Mouse (Mus musculus): Measurements from ENCODE around the gene Cacna1s. TPM values are rescaled to one million over a fixed set of nuclear protein-coding genes. Genes with fewer than 3 reads are reported as not detected.

Cacna1s gene
- total and polyA plus RNA-seq, 2 experiments from 2014 or later: 0.49 TPM; not detected in 1

DNA sequence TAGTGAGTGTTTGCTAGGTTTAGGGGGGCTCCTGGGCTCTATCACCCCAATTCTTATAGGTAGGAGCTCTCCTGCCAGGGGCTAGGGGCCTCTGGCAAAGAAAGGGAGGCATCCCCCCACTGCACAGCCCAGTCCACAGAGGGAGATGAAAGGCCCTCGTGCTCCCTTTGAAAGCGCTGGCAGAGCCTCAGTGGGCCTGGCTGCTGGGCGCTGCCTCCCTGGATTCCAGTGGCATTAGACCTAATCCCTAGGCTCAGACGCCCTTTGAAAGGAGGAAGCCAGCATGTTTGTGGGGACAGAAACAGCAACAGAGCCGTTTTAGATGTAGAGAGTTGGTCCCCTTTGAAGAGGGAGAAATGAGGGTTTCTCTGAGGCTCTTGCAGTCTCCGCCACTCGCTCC lies 22.3 kb upstream of the Cacna1s start:
- ATAC-seq (ENCODE audit: insufficient read depth, low read depth): no peak
- no peaks in the 10 kb centered on the region for H3K4me1 ChIP-seq (ENCODE audit: control insufficient read depth, insufficient read depth)
- no peaks in the 10 kb centered on the region for H3K9me3 ChIP-seq (replicated peaks; ENCODE audit: control insufficient read depth, low read length)
- DNase-seq (ENCODE audit: low spot score): no peak
- WGBS: 77% methylated on average over 7 of the region's 7 CpGs
- TF ChIP-seq CTCF (IDR thresholded peaks at IDR 0.05; ENCODE audit: low read depth) (no peak), EP300 (IDR thresholded peaks at IDR 0.05; ENCODE audit: low read depth) (no peak)
- H3K4me2 ChIP-seq (ENCODE audit: low read depth, low read length): no peak overlapping the region
- no peaks in the 10 kb centered on the region for H3K27me3 ChIP-seq (ENCODE audit: control insufficient read depth, insufficient read depth, low read length)
- H3K4me3 ChIP-seq (ENCODE audit: low read depth, low read length): no peak overlapping the region
- H3K9ac ChIP-seq (replicated peaks; ENCODE audit: low read depth, low read length): no peak overlapping the region
- H3K36me3 ChIP-seq (replicated peaks; ENCODE audit: control insufficient read depth, insufficient read depth, low read length): peaks cover 77% of the 10 kb centered on the region
- no peak overlapping the region for H3K27ac ChIP-seq (ENCODE audit: low read depth)

- H3K27ac ChIP-seq (ENCODE audit: low read depth): no peak overlapping the region
- no peaks in the 10 kb centered on the region for H3K9me3 ChIP-seq (replicated peaks; ENCODE audit: control insufficient read depth, low read length)
- no peak for TF ChIP-seq EP300 (IDR thresholded peaks at IDR 0.05; ENCODE audit: low read depth)
- no peak for TF ChIP-seq CTCF (IDR thresholded peaks at IDR 0.05; ENCODE audit: low read depth)
- no peak overlapping the region for H3K9ac ChIP-seq (replicated peaks; ENCODE audit: low read depth, low read length)
- no peak overlapping the region for H3K4me3 ChIP-seq (ENCODE audit: low read depth, low read length)
- DNase-seq (ENCODE audit: low spot score) (no peak), ATAC-seq (ENCODE audit: insufficient read depth, low read depth) (no peak)
- H3K36me3 ChIP-seq (replicated peaks; ENCODE audit: control insufficient read depth, insufficient read depth, low read length): peaks cover 64% of the 10 kb centered on the region
- H3K27me3 ChIP-seq (ENCODE audit: control insufficient read depth, insufficient read depth, low read length): no peaks in the 10 kb centered on the region
- H3K4me2 ChIP-seq (ENCODE audit: low read depth, low read length): no peak overlapping the region
- WGBS: 80% methylated on average over 6 of the region's 8 CpGs
- H3K4me1 ChIP-seq (ENCODE audit: control insufficient read depth, insufficient read depth): no peaks in the 10 kb centered on the region
Measured at GRCm38 (mm10) chr1:136031697-136032096, 20.9 kb upstream of the Cacna1s start.

DNA sequence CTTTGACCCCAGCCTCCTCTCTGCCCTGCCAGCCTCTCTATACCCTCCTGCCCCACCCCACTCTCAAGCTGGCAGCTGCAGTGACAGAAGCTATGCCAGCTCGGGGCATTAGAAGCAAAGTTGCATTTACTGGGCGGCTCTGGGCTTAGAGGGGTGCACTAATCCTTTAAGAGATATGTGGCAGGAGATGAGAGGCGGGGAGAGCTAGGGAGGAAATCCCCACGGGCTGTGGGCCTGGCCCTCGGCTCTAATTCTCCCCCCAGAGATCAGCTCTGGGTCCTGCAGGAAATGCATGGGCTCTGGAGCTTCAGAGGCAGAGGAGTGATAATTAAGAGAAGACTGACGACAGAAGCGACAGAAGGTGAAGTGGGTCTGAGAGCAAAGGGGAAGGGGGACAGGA lies 19.6 kb upstream of the Cacna1s start:
- WGBS: 49% methylated on average over 7 of the region's 7 CpGs
- H3K36me3 ChIP-seq (replicated peaks; ENCODE audit: control insufficient read depth, insufficient read depth, low read length): peaks cover 51% of the 10 kb centered on the region

DNA sequence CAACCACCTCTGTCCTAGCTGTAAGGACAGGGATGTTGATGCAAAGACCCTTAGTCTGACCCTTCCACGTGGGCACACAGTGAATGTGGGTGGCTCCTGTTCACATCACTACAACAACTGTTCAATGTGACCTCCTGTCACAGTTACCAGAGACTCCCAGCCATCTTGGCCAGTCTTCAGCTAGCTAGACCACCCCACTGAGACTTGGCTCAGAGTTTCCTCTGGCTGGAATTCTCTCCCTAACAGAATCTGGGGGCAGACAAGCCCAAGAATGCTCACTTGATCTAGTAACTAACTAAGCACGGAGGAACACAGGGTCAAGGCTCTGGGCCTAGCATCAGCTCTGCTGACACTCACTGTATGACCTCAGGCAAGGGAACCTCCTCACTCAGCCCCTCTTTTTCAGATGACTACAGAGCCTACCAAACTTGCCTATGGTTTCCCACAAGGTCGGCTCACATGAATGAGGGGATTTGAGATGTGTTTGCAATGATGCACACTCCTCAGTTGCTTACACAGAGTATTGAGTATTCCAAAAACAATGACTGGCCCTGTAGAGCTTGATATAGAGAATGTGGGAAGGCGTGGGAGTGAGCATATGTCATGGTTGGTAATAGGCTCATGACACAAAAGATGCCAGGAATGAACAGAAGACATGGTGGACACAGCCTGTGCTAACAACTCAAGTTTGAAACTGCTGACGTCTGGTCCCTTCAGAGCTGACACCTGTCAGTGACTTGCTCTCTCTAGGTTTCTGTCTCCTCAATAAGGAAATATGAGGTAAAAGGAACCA lies 13.6 kb upstream of the Cacna1s start:
- WGBS: 67% methylated on average over 5 of the region's 5 CpGs

More for the DNA sequence above, 19.6 kb upstream of the Cacna1s start:
- DNase-seq (ENCODE audit: low spot score) (no peak), ATAC-seq (ENCODE audit: insufficient read depth, low read depth) (no peak)
- H3K4me3 ChIP-seq (ENCODE audit: low read depth, low read length): no peak overlapping the region
- H3K4me1 ChIP-seq (ENCODE audit: control insufficient read depth, insufficient read depth): no peaks in the 10 kb centered on the region
- no peak overlapping the region for H3K9ac ChIP-seq (replicated peaks; ENCODE audit: low read depth, low read length)
- no peak overlapping the region for H3K4me2 ChIP-seq (ENCODE audit: low read depth, low read length)
- TF ChIP-seq CTCF (IDR thresholded peaks at IDR 0.05; ENCODE audit: low read depth) (no peak), EP300 (IDR thresholded peaks at IDR 0.05; ENCODE audit: low read depth) (no peak)
- no peak overlapping the region for H3K27ac ChIP-seq (ENCODE audit: low read depth)
- H3K27me3 ChIP-seq (ENCODE audit: control insufficient read depth, insufficient read depth, low read length): no peaks in the 10 kb centered on the region
- no peaks in the 10 kb centered on the region for H3K9me3 ChIP-seq (replicated peaks; ENCODE audit: control insufficient read depth, low read length)

GRCm38 (mm10) chr1:136040452-136040851 lies 12.1 kb upstream of the Cacna1s start:
- no peaks in the 10 kb centered on the region for H3K4me1 ChIP-seq (ENCODE audit: control insufficient read depth, insufficient read depth)
- ATAC-seq (ENCODE audit: insufficient read depth, low read depth) (no peak), DNase-seq (ENCODE audit: low spot score) (no peak)
- H3K4me2 ChIP-seq (ENCODE audit: low read depth, low read length): no peak overlapping the region
- no peak overlapping the region for H3K9ac ChIP-seq (replicated peaks; ENCODE audit: low read depth, low read length)
- H3K36me3 ChIP-seq (replicated peaks; ENCODE audit: control insufficient read depth, insufficient read depth, low read length): no peaks in the 10 kb centered on the region
- TF ChIP-seq EP300 (IDR thresholded peaks at IDR 0.05; ENCODE audit: low read depth): no peak
- no peak for TF ChIP-seq CTCF (IDR thresholded peaks at IDR 0.05; ENCODE audit: low read depth)
- no peak overlapping the region for H3K27ac ChIP-seq (ENCODE audit: low read depth)
- no peak overlapping the region for H3K4me3 ChIP-seq (ENCODE audit: low read depth, low read length)
- H3K27me3 ChIP-seq (ENCODE audit: control insufficient read depth, insufficient read depth, low read length): peaks cover 13% of the 10 kb centered on the region
- WGBS: 24% methylated on average over 11 of the region's 11 CpGs
- no peaks in the 10 kb centered on the region for H3K9me3 ChIP-seq (replicated peaks; ENCODE audit: control insufficient read depth, low read length)

More for the DNA sequence above, 13.6 kb upstream of the Cacna1s start:
- Histone ChIP-seq H3K9ac (replicated peaks; ENCODE audit: low read depth, low read length) (no peak overlapping the region), H3K4me1 (ENCODE audit: control insufficient read depth, insufficient read depth) (no peaks in the 10 kb centered on the region), H3K27me3 (ENCODE audit: control insufficient read depth, insufficient read depth, low read length) (peaks cover 13% of the 10 kb centered on the region), H3K36me3 (replicated peaks; ENCODE audit: control insufficient read depth, insufficient read depth, low read length) (peaks cover 14% of the 10 kb centered on the region), H3K27ac (ENCODE audit: low read depth) (no peak overlapping the region), H3K4me3 (ENCODE audit: low read depth, low read length) (no peak overlapping the region), H3K9me3 (replicated peaks; ENCODE audit: control insufficient read depth, low read length) (no peaks in the 10 kb centered on the region), H3K4me2 (ENCODE audit: low read depth, low read length) (no peak overlapping the region)
- DNase-seq (ENCODE audit: low spot score) (no peak), ATAC-seq (ENCODE audit: insufficient read depth, low read depth) (no peak)
- TF ChIP-seq EP300 (IDR thresholded peaks at IDR 0.05; ENCODE audit: low read depth): no peak
- no peak for TF ChIP-seq CTCF (IDR thresholded peaks at IDR 0.05; ENCODE audit: low read depth)

DNA sequence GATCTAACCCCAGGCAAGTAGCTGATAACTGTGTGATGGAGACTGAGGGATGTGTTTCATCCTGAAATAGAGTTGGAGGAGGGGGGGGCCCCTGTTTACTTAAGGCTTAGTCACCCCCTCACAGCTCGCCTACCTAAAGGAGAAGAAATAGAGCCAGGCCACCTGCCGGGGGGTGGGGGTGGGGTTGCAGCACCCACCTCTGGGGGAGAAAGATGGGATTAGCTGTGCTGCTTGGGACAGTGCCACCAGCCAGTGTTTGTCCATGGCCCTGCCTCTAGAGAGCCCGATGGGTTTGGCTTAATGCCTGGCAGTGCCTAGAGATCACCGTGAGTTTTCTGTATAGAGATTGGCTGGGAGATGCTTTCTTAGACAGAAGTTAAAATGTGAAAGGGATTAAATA lies 11.7 kb upstream of the Cacna1s start:
- Histone ChIP-seq H3K9me3 (replicated peaks; ENCODE audit: control insufficient read depth, low read length) (no peaks in the 10 kb centered on the region), H3K9ac (replicated peaks; ENCODE audit: low read depth, low read length) (no peak overlapping the region), H3K4me2 (ENCODE audit: low read depth, low read length) (no peak overlapping the region), H3K4me1 (ENCODE audit: control insufficient read depth, insufficient read depth) (no peaks in the 10 kb centered on the region), H3K36me3 (replicated peaks; ENCODE audit: control insufficient read depth, insufficient read depth, low read length) (no peaks in the 10 kb centered on the region), H3K4me3 (ENCODE audit: low read depth, low read length) (no peak overlapping the region), H3K27me3 (ENCODE audit: control insufficient read depth, insufficient read depth, low read length) (peaks cover 13% of the 10 kb centered on the region), H3K27ac (ENCODE audit: low read depth) (no peak overlapping the region)
- DNase-seq (ENCODE audit: low spot score) (no peak), ATAC-seq (ENCODE audit: insufficient read depth, low read depth) (no peak)
- TF ChIP-seq CTCF (IDR thresholded peaks at IDR 0.05; ENCODE audit: low read depth): no peak
- no peak for TF ChIP-seq EP300 (IDR thresholded peaks at IDR 0.05; ENCODE audit: low read depth)
- WGBS: 16% methylated on average over 4 of the region's 4 CpGs
